Mouse (Mus musculus): ENCODE data around the gene Cap1. TPM values are rescaled to one million over a fixed set of nuclear protein-coding genes. Genes with fewer than 3 reads are reported as not detected.
"Not testable (repeated sequence)": the region's sequence is repeated elsewhere in the genome, so short reads cannot be mapped to it uniquely, and the experiment has no call there.

The Cap1 gene
- polyA plus RNA-seq, 1 experiment: 85.8 TPM

GRCm38 (mm10) chr4:122829339-122829738 lies 56.5 kb downstream of the Cap1 start:
- WGBS: 25% methylated on average over 6 of the region's 6 CpGs
- Histone ChIP-seq H3K36me3 (ENCODE audit: control insufficient read depth, insufficient read depth, low read length) (no peaks in the 10 kb centered on the region), H3K27ac (ENCODE audit: insufficient read depth, low read depth, low read length) (peak overlapping the region; percentile 83; the same call in 1 of the 2 replicates), H3K4me3 (ENCODE audit: low read depth, low read length) (no peak overlapping the region), H3K4me1 (ENCODE audit: control insufficient read depth, insufficient read depth, insufficient read length, low read length) (peaks cover 19% of the 10 kb centered on the region), H3K27me3 (ENCODE audit: control insufficient read depth, insufficient read depth, low read length) (no peaks in the 10 kb centered on the region)
- TF ChIP-seq POLR2A (IDR thresholded peaks at IDR 0.05; ENCODE audit: low read depth, low read length) (no peak), CTCF (IDR thresholded peaks at IDR 0.05; ENCODE audit: extremely low read depth, insufficient read length, insufficient replicate concordance, low read depth, low read length) (no peak)

GRCm38 (mm10) chr4:122827651-122828050 lies 58.2 kb downstream of the Cap1 start:
- Histone ChIP-seq H3K4me1 (ENCODE audit: control insufficient read depth, insufficient read depth, insufficient read length, low read length) (peaks cover 19% of the 10 kb centered on the region), H3K36me3 (ENCODE audit: control insufficient read depth, insufficient read depth, low read length) (no peaks in the 10 kb centered on the region), H3K4me3 (ENCODE audit: low read depth, low read length) (no peak overlapping the region), H3K27ac (ENCODE audit: insufficient read depth, low read depth, low read length) (peak overlapping the region; percentile 13; the same call in 1 of the 2 replicates), H3K27me3 (ENCODE audit: control insufficient read depth, insufficient read depth, low read length) (no peaks in the 10 kb centered on the region)
- TF ChIP-seq POLR2A (IDR thresholded peaks at IDR 0.05; ENCODE audit: low read depth, low read length) (no peak), CTCF (IDR thresholded peaks at IDR 0.05; ENCODE audit: extremely low read depth, insufficient read length, insufficient replicate concordance, low read depth, low read length) (no peak)

GRCm38 (mm10) chr4:122820941-122821340 lies 64.9 kb downstream of the Cap1 start:
- H3K4me3 ChIP-seq (ENCODE audit: low read depth, low read length); H3K27ac ChIP-seq (ENCODE audit: insufficient read depth, low read depth, low read length); H3K4me1 ChIP-seq (ENCODE audit: control insufficient read depth, insufficient read depth, insufficient read length, low read length); H3K27me3 ChIP-seq (ENCODE audit: control insufficient read depth, insufficient read depth, low read length); H3K36me3 ChIP-seq (ENCODE audit: control insufficient read depth, insufficient read depth, low read length): not testable (repeated sequence)
- 58% methylated on average over 10 of the region's 10 CpGs for WGBS

- Histone ChIP-seq H3K36me3 (ENCODE audit: control insufficient read depth, insufficient read depth, low read length) (no peaks in the 10 kb centered on the region), H3K27me3 (ENCODE audit: control insufficient read depth, insufficient read depth, low read length) (no peaks in the 10 kb centered on the region), H3K27ac (ENCODE audit: insufficient read depth, low read depth, low read length) (no peak overlapping the region), H3K4me1 (ENCODE audit: control insufficient read depth, insufficient read depth, insufficient read length, low read length) (no peaks in the 10 kb centered on the region), H3K4me3 (ENCODE audit: low read depth, low read length) (no peak overlapping the region)
- TF ChIP-seq CTCF (IDR thresholded peaks at IDR 0.05; ENCODE audit: extremely low read depth, insufficient read length, insufficient replicate concordance, low read depth, low read length) (no peak), POLR2A (IDR thresholded peaks at IDR 0.05; ENCODE audit: low read depth, low read length) (no peak)
- WGBS: 68% methylated on average over 1 of the region's 1 CpGs
Measured at GRCm38 (mm10) chr4:122816202-122816601, 69.7 kb downstream of the Cap1 start.

GRCm38 (mm10) chr4:122811824-122812223 lies 74.0 kb downstream of the Cap1 start:
- WGBS: 48% methylated on average over 2 of the region's 2 CpGs

GRCm38 (mm10) chr4:122811180-122811579 lies 74.7 kb downstream of the Cap1 start:
- H3K36me3 ChIP-seq (ENCODE audit: control insufficient read depth, insufficient read depth, low read length): no peaks in the 10 kb centered on the region
- no peak overlapping the region for H3K4me3 ChIP-seq (ENCODE audit: low read depth, low read length)
- H3K27me3 ChIP-seq (ENCODE audit: control insufficient read depth, insufficient read depth, low read length): no peaks in the 10 kb centered on the region
- H3K4me1 ChIP-seq (ENCODE audit: control insufficient read depth, insufficient read depth, insufficient read length, low read length): no peaks in the 10 kb centered on the region
- no peak overlapping the region for H3K27ac ChIP-seq (ENCODE audit: insufficient read depth, low read depth, low read length)
- TF ChIP-seq POLR2A (IDR thresholded peaks at IDR 0.05; ENCODE audit: low read depth, low read length) (no peak), CTCF (IDR thresholded peaks at IDR 0.05; ENCODE audit: extremely low read depth, insufficient read length, insufficient replicate concordance, low read depth, low read length) (no peak)
- WGBS: 55% methylated on average over 1 of the region's 1 CpGs

More at GRCm38 (mm10) chr4:122811824-122812223, 74.0 kb downstream of the Cap1 start:
- TF ChIP-seq CTCF (IDR thresholded peaks at IDR 0.05; ENCODE audit: extremely low read depth, insufficient read length, insufficient replicate concordance, low read depth, low read length): no peak
- no peak for TF ChIP-seq POLR2A (IDR thresholded peaks at IDR 0.05; ENCODE audit: low read depth, low read length)
- no peaks in the 10 kb centered on the region for H3K36me3 ChIP-seq (ENCODE audit: control insufficient read depth, insufficient read depth, low read length)
- H3K27ac ChIP-seq (ENCODE audit: insufficient read depth, low read depth, low read length): no peak overlapping the region
- no peaks in the 10 kb centered on the region for H3K27me3 ChIP-seq (ENCODE audit: control insufficient read depth, insufficient read depth, low read length)
- no peak overlapping the region for H3K4me3 ChIP-seq (ENCODE audit: low read depth, low read length)
- H3K4me1 ChIP-seq (ENCODE audit: control insufficient read depth, insufficient read depth, insufficient read length, low read length): no peaks in the 10 kb centered on the region

Other genes starting within 250 kb of the Cap1 start
- not detected in 2 replicates for gene 9530002B09Rik, start 196.8 kb downstream of the Cap1 start, polyA plus RNA-seq (2012; rRNA removed)
- gene Ppt1, start 49.8 kb downstream of the Cap1 start, polyA plus RNA-seq (2012; rRNA removed): 6.9 and 10.1 TPM in 2 replicates
- 23.8 and 28.0 TPM in 2 replicates for gene Mfsd2a, start 75.1 kb upstream of the Cap1 start, polyA plus RNA-seq (2012; rRNA removed)
- gene Mycl, start 109.6 kb upstream of the Cap1 start, polyA plus RNA-seq (2012; rRNA removed): 3.0 and 7.1 TPM in 2 replicates
- gene Trit1, start 130.5 kb upstream of the Cap1 start, polyA plus RNA-seq (2012; rRNA removed): 2.5 and 2.7 TPM in 2 replicates
- gene Bmp8b, start 219.1 kb upstream of the Cap1 start, polyA plus RNA-seq (2012; rRNA removed): 2.0 and 19.3 TPM in 2 replicates
- gene Oxct2b, start 230.2 kb upstream of the Cap1 start, polyA plus RNA-seq (2012; rRNA removed): 0.08 and 1.4 TPM in 2 replicates

Measured in small intestine, adult 2 months (tissue).